Mouse (Mus musculus) neural tube, embryonic 10.5 days (tissue): ENCODE measurements around the gene Cd300ld5.
"Not testable (repeated sequence)": the region's sequence is repeated elsewhere in the genome, so short reads cannot be mapped to it uniquely, and the experiment has no call there.

ENCODE experiments used
- DNase-seq: peaks from one replicate; pipeline ENCODE4 v3.0.0-alpha.2; 2017; ENCODE audit warnings: low spot score; ENCODE audit errors: extremely low spot score

Gene Cd300ld5

DNA sequence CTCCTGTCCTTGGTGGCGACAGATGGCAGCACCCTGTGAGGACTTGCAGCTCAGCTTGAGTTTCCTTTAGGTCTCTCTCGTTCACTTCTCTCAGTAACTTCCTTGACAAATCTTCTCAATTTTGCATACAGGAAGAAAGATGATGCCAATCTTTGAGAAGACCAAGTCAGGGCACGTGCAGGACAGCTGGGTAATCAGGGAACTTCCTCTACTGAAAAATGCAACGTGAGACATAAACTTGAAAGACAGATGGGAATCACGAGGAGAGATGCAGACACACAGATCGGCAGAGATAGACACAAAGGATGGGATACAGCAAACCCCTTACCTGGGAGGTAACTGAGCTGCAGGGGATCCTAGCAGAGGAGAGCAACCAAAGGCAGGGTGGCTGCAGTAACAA lies at the start of gene Cd300ld5:
Cd300ld5 (minus strand) TSS at position 101 of the 400 bp plus-strand sequence.
- not testable (repeated sequence) for DNase-seq

DNA sequence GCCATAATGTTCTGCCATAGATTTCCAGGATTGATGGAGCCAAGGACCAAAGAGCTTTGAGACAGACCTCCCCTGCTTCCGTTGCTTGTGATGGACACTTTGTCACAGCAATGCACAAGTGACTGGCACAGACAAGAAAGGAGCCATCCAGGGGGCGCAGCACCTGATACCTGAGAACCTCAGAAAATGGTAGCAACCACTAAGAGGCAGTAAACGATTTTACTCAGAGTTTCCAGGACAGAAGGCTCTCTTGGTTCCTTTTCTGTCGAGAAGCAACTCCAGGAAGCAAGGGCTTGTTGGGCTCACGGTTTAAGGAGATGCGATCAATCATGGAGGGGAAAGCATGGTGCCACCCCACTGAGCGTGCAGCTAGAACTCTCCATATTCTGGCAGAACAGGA lies 48.6 kb upstream of the Cd300ld5 start:
- no peak for DNase-seq

DNA sequence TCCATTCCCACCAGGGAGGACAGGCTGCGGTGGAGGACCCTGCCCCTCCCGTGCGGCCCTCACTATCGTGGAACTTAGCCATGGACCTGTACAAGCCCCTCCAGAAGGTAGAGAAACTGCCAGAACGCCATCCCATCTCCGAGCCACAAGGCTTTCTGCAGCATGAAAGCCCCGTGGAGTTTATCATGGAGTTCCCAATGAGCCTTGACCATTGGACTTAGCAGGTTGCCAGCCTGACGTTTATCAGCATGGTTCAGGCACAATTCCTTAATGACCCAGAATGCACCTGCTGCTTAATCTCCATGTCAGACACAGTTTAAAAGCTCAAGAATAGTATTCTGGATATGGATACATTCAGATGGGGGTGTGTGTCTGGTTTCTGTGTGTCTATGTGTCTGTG lies 47.5 kb upstream of the Cd300ld5 start:
- DNase-seq = no peak

DNA sequence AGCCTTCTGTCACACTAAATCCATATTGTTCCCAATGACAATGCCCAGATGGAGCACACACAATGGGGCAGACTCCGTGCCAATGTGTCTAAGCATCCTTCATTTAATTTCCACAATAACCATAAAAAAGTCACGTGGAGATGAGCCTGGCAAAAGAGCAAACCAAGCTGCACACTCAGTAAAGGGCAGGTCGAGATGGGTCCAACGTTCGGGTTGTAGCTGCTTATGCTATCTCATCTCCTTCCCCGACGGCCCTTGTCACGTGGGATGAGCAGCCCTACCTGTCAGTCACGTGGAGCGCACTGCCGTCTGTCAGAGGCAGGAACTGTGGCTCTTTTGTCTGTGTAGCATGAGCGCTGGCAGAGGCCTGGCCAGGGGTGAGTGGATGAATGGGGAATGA lies 47.0 kb upstream of the Cd300ld5 start:
- no peak for DNase-seq

DNA sequence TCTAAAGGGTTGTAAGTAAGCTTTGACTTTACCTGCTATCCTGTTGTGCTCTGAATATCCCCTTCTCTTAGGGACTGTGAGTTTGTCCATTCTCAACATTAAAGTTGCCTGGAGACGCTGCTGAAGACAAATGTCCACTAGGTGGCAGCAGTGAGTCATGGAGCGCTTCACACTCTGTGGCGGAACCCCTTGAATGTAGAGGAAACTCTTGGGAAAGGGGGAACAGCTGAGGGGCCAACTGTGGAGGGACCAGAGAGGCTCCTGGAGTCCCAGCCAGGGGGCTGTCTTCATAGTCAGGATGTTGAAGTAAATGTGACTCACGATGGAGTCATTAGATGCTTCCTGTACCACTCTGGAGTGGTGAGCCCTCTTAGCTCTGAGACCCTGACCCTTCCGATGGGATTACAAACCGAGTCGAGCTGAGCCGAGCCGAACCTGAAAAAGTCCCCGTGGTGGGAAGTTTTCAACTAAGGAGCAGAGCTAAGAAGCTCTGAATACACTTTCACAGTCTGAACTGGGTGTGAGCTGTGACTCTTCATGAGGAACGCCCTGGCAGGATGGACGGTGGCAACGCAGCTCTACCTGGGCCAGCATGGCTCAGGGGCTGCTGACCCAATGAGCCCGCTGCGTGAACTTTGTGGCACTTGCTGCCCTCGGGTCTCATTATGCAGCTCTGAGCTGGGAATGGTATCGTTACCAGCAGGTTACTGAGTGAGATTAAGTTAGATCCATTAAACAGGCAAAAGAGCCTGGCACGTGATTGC lies 46.0 kb upstream of the Cd300ld5 start:
- DNase-seq = peak; percentile 80

DNA sequence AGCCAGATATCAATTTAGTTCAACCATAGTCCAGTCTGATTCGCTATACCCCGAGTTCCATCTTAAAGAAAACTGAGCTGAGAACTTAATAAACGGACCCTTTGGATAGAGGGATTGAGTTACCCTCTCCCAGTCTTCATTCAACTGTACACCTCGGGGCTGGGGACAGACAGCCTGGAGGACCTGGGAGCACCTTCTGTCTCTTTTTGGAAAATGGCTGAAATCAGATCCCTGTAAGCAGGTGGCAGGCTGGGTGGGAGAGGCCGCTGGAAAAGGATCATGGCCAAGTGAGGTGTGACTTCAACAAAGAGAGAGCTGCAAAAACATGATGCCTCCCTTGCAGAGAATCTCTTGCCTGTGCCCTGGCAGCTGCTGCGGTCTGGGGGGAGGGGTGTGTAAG lies 44.6 kb upstream of the Cd300ld5 start:
- no peak for DNase-seq

DNA sequence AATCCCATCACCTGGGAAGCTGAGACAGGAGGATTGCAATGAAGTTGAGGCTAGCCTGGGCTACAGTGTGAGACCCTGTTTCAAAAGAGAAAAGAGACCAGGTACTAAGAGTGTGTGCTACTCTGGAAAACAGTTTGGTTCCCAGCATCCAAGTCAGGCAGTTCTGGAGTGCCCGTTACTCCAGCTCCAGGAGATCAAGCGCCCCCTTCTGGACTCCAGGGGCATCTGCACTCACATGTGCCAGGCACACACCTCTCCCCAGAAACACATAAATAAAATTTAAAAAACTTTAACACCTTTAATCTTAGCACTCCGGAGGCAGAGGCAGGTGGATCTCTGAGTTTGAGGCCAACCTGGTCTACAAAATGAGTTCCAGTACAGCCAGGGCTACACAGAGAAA lies 43.8 kb upstream of the Cd300ld5 start:
- DNase-seq = no peak

DNA sequence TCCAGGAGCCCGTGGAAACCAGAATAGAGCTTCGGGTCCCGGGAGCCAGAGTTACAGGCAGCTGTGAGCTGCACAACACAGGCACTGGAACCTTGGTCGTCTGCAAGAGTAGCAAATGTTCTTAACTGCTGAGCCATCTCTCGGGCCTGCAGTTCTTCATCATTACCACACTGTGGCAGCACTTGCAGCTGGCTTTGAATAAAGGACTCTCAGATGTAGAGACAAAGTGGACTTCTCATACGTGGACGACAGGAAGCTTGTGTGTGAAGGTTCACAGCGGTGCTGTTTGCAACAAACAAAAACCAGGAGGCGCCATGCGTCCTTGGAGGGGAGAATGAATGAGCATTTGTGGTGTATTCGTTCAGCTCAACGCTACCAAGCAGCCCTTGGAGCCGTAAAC lies 43.3 kb upstream of the Cd300ld5 start:
- DNase-seq = peak; percentile 57

DNA sequence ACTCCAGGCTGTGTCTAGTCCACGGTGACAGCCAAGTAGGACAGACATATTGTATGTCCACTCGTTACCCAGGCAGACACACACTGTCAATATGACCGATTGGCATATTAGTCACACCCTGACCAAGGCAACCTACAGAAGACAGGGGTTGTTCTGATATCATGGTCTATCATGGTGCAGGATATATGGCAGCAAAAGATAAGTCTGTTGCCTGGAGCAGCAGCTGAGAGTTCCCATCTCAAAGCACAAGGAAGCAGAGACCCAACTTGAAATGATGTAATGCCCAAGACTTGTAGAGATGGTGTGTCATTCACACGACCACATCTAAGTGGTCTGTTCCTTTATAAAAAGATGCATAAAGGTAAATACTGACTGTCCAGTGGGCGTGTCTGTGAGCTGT lies 41.1 kb upstream of the Cd300ld5 start:
- DNase-seq = no peak

DNA sequence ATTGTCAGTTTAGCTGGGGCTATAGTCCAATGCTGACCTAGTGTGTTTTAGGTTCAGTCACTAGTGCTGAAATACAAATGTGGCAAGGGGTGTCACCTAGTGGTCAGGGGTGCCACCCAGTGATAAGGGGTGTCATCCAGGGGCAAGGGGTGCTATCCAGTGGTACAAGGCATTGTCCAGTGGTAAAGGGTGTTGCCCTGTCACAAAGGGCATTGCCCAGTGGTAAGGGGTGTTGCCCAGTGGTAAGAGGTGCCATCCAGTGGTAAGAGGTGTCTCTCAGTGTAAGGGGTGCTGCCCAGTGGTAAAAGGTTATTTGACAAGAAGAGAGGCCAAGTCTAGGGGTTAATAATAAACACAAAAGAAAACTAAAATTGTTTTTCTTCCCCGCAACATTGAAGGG lies 39.9 kb upstream of the Cd300ld5 start:
- DNase-seq = no peak

DNA sequence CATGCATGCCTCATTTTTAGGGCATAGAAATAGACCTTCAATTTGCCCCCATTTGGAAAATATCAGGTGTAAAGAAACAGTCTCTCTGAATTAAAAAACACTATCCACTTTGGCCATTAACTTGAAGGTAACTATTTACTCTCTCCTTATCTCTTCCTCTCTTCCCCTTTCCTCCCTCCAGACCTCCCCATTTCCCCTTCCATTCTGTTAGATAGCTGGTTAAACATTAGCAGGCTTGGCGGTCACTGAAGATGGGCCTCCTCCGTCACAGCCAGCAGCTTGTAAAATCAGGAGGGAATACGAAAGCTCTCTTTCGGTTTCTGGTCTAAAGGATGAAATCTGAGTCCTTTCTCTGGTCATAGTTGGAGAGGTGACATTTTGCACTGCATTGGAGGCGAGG lies 38.3 kb upstream of the Cd300ld5 start:
- no peak for DNase-seq

DNA sequence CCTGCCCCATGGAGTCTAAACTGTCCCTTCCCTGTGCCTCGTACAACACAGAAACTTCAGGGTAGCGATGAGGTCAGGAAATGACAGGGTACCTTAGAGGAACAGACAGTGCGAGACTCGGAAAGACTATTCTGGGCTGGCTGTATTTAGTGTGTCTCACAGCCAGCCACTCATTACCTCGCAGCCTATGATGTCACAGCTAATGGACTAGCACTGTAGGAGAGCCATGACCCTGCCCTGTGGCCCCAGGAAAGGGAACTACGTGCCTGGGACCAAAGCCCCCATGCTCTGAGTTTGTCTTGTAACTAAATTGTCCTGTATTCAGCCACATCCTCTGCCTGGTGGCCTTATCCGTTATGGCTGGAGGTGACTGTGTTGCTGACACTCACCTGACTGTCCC lies 37.8 kb upstream of the Cd300ld5 start:
- DNase-seq = no peak

DNA sequence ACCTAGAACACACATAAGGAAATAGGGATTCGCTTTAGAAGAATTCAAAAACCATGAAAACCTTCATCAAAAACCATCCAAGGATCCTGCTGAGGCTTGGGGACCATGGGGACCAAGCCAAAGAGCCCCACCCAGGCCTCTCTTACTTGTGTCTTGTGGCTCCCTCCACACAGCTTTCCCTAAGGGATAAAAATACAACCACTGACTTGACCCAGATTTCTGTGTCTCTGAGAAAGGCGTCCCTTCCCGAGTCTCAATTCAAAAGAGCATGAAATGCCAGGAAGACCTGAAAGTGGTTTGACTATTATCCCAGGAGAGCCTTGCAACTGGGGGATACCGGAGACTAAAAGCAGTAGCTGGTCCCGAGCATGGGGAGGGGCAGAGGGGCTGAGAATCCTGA lies 35.4 kb upstream of the Cd300ld5 start:
- no peak for DNase-seq

DNA sequence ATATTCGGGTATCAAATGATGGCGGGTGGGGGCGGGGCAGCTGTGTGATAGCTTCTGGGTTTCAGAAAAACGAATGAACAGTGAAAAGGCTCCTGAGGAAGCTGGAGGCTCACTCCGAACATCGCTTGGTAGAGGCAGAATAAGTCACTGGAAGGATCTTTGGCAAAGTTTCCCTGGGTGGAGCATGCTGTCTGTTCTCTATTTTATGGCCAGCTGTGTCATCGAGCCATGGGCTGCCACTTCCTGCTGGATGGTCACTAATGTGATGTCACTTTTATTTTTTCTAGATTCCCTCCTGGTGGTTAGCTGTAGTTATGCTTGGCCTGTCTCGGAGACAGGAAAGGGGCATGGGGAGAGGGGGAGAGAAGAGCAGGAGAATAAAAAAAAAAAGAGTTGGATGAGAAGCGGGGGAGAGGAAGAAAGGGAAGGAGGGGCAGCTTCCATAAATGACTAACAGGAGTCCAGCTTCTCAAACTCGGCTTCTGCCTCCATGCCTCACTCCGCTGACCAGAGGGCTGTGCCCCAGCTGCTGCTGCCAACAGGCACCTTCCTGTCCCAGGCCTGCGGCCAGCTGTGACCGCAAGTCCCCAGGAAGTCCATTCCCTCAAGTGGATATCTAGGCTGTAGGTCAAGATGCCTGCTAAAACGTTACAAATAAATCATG lies 34.2 kb upstream of the Cd300ld5 start:
- peak; percentile 60 for DNase-seq

DNA sequence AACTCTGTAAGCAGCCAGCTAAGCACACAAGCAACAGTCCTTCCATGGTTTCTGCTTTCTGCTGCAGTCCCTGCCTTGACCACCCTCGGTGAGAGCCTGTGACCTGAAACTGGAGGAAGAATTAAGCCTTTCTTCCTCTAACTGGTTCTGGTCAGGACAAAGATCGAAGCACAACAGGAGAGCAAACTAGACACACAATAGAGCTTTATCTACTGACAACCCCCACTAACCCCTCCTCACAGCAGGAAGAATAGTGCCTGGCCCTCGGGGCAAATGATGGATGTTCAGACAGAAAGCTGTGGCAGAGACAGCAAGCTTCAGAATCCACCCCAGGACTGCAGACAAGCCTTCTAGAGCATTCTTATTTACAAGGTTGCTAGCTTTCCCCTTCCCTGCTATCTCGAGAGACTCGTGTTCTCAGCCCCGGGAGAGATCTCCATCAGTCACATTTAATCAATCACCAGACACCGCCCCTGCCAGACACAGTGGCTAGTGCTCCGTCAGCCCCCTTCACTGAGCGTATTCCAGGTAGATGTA lies 33.5 kb upstream of the Cd300ld5 start:
- DNase-seq = peak; percentile 57

DNA sequence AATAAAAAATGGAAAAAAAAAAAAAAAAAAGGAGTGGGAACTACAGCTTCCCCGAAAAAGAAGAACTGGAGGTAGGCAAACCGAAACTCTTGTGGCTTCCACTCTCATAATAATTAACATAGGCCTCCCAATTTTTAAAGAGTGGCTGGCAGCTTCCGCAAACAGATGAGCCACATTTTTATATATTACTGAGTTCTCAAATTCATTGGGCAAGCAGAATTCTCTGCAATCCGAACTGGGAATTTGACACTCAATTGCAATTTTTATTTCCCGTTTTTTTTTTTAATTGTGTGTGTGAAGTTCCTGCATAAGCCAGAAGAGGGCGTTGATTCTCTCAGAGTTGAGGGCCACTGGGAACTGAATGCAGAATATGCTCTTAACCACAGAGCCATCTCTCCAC lies 29.2 kb upstream of the Cd300ld5 start:
- no peak for DNase-seq

DNA sequence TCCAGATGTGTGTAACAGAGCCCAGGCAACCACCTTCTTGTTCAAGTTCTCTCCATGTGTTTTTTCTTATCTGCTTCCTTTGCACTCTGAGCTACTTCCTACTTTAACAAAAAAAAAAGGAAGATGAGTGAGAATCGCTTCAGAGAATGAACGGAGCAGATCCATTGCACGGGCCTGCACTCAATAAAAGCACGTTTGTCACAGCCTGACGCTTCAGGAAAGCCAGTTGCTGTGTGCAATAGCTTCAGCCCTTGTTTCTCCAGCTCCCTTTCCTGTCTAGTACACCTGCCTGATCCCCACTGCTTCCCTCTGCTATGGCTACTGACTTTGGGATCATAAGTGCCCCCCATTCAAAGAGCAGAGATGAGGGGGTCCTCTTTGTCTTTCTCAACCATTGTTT lies 24.5 kb upstream of the Cd300ld5 start, which contains the start of gene Cd300e:
Cd300e (minus strand) TSS at position 101 of the 400 bp plus-strand sequence.
- DNase-seq = no peak

DNA sequence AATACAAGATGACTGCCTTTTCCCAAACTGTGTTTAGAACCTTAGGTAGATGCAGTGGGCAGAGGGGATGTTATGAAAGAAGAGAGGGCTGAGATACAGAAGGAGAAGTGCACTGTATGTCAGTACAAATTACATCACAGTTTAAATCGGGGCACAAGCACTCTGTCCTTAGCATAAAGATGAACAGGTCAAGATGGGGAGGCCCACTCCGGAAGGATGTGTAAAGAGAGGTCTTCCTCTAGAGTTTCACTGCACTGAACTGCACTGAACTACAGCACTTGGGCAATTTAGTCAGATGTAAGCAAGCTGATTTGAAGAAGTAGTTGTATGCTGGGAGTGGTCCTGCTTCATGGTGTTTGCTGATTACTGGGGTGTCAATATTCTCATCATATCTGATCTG lies 22.2 kb upstream of the Cd300ld5 start:
- DNase-seq = no peak

DNA sequence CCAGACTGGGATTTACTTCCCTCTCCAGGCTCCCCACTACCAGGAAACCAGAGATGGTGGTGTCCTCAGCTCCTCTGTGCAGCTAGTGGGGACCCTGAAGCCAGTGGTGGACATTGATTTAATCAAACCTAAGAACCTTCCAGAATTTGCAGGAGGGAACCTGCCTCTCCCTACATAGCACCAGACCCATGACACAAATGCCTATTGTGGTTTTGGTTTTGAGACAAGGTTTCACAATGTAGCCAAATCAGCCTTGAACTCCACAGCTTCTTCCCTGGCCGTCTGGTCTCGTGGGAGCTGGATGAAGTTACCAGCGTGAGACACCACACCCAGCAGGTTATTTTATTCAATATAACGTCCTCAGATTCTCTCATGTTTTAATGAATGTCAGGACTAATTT lies 21.1 kb upstream of the Cd300ld5 start:
- DNase-seq = no peak

DNA sequence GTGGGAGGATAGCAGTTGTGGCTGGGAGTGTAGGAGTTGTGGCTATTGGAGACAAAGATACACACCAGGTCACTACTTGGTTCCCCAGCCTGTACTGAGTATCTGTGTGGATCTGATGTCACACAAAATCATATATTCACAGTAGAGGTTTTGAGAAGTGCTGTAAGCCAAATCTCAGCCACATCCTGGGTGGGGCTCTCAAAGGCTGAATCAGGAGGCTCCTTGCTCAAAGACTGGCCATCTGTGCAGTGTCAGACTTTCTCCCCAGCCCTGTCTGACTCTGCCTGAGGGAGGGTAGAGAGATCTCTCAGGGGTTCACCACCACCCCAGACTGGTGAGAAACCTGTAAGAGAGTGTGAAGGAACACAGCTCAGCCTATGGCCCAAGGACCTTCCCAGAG lies 17.0 kb upstream of the Cd300ld5 start:
- DNase-seq = no peak

DNA sequence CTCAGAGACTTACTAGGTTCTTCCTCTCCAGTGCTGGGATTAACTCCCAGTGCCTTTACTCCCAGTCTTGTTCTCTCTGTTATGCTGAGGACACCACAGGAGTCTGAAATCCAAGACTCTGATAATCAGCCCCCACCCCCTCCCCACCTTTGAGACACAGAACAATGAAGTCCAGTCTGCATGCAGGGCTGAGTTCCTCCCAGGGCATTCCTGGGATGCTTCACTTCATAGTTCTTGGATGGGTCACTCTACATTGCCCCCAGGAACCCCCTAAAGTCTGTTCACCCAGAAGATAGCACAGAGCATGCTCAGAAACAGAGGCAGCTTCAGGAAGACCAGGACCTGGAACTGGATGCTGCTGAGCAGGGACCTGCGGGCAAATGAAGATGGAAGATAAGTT lies 15.4 kb upstream of the Cd300ld5 start:
- DNase-seq = no peak

DNA sequence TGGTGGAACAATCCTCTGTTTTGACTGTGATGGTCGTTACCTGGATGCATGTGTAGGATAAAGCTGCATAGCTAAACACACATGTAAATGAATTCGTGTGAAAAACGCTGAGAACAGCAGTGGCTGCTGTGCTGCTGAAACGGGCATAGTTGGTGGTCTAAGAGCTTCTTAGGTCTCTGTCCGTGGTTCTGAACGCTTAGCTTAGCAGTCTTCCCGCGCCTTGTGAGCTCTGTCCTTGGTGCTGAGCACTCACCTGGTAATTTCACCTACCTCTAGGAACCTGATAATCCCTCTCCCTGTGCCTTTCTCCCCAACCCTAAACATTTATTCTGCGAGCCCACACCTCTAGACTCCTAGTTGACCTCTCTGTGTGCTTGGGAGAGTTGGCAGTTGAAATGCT lies 14.6 kb upstream of the Cd300ld5 start:
- DNase-seq = peak; percentile 50
